Mouse (Mus musculus): ENCODE data around the gene Mdk.
A peak's percentile ranks its signal among the peaks of the same experiment; 100 is the strongest.

Gene Mdk

DNA sequence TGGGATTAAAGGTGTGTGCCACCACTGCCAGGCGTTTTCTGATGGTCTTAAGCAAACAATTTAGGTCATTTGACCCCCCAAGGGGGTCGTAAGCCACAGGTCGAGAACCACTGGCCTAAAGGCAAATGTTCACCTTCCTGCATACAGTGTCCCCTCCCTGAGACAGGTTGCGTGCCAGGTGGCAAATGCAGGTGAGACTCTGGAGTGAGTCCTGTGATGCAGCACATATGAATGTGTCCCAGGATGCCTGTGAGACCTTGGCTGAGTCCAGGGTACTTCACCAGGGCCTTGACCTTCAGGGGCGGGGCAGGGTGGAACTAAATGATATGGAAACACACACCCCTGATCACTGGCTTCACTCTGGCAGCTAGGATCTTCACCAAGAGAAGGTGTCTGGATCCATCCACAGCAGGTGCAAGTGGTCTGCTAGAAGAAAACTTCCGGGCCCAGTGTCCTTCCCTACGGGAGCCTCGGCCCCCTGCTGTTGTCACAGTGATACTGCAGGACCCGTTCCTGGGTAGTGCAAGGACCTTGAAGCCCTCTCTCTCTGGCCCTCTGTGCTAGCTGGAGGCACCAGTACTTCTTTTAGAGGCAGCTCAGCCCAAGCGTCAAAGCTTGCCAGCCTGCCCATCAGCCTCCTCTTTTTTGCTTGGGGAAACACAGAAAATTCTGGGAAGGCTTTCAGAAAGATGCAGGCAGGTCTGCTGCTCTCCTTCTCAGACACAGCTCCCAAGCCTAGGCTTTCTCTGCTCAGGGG is 26.8 kb upstream of the Mdk start:
- peak; percentile 65 for DNase-seq (ENCODE audit: low spot score)

DNA sequence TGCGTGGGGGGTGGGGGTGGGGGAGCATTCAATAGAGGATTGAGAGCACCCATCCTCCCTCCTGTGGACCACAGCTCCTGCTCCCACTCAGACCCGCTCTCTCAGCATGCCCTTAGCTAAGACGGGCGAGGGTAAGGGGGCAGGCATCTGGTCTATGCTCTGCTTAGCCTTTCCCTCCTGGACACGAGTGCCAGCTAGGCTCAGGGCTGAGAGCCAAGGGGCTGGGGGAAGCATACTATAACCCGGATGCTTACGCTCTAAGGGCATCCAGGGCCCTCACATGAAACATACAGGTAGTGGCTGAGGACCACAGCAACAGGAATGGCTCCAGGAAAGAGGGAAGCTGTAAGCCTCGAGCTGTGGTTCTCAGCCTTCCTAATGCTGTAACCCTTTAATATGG is 26.0 kb upstream of the Mdk start:
- no peak for DNase-seq (ENCODE audit: low spot score)

DNA sequence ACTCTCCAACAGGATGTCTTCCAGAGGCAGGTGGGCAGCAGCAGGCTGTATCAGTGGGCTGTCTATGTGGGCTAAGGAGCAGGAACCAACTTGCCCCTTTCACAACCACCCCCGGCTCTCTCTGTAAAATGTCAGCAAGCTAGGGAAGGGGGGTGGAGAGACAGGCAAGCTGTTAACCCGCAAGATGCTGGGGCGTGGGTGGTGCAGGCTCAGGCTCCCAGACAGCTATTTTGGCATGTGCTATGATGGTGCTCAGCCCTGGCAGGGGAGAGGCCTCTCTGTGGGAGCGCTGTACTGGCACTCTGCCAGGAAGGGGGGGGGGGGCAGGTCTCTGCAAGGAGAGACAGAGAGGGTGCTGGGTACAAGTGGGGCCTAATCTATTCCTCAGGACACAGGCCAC is 25.0 kb upstream of the Mdk start:
- DNase-seq (ENCODE audit: low spot score): no peak

DNA sequence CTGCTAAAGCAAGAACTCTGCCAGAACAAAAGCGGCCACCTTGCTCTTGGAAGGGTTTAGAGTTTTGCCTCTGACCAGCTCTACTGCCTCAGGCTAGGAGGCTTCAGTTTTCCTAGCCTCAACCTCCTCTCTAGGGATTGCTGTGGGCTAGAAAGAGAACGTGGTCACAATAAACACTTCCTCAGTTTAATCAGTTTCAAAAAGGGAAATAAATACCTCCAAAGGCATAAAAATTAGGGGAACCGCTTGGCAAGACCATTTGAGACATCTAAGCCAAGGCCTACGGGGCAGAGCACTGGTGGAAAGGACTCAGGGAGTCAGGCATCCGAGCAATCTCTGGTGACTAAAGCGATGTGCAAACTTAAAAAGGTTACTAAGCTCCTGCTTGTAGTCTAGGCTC is 23.8 kb upstream of the Mdk start:
- DNase-seq (ENCODE audit: low spot score): no peak

DNA sequence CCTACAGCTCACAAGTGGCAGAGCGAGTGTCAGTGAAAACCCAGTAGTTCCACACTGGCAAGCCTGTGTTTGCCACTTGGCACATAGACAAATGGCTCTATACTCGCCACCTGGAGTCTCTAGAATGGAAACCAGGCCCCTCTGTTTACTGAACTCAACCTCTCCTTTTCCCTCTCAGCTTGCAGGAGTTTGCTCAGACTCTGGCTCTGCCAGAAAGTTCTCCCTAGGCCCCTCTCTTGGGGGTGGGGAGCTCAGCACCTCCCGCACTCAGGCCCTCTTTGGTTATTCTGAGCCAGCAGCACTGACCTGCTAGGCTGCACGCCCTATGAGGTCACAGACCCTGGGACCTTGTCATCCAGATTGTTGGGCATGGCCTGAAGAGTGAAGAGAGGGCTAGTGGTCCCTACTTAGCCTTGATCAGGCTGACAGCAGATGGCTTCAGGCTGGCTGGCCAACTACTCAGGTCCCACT is 23.1 kb upstream of the Mdk start:
- peak; percentile 64 for DNase-seq (ENCODE audit: low spot score)

DNA sequence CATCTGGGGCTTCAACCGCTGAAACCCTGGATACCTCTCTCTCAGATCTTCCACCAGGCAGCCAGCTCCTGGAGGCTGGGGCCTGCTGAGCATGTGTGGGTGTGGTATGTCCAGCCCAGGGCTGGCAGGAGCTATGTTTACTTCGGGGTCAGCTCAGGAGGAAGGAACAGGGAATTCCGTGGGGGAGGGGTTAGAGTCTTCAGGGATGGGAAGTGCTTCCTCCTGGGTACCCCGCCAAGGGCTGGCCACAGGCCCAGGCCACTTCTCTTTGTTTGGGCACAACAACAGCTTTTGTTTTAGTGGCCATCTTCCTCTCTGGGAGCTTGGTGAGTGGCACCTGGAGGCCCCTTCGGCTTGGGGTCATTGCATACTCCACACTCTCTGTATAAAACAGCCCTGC is 21.7 kb upstream of the Mdk start:
- peak; percentile 94 for DNase-seq (ENCODE audit: low spot score)

DNA sequence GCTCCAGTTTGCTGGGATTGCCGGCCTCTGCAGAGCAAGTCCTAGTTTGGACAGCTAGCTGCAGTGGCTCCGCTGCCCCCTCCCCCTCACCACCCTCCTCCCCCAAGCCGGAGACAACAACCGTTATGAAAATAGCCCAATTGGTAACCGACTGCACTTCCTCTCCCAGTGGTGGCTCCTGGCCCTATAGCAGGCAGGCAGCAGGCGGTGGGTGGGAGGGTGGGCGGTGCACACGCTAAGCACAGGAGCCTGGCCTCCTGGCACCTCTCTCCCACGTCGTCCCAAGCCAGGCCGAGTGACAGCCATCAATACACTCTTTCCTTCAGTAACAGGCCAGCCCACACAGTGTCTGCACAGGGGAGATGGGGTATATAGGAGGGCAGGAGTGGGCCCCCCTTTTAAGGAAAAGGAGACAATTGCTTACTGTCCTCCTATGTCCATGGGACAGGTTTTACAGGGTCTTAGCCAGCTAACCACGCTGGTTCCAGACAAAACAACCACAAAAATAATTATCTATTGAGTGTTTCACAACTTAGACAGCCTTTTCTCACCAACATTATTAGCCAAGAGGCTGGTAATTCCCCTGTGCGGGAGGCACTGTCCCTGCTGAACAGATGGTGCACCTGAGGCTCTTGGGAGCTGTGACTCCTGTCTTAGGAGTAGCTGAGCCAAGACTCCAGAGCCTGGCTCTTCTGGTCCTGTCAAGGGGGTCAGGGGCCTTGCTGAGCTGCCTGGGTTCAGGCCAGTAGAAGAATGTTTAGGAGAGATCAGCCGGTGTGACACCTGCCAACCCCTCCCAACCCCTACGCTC is 18.4 kb upstream of the Mdk start:
- DNase-seq (ENCODE audit: low spot score): peak; percentile 54

GRCm38 (mm10) chr2:91949411-91950274 is 17.5 kb upstream of the Mdk start:
- no peak for DNase-seq (ENCODE audit: low spot score)

DNA sequence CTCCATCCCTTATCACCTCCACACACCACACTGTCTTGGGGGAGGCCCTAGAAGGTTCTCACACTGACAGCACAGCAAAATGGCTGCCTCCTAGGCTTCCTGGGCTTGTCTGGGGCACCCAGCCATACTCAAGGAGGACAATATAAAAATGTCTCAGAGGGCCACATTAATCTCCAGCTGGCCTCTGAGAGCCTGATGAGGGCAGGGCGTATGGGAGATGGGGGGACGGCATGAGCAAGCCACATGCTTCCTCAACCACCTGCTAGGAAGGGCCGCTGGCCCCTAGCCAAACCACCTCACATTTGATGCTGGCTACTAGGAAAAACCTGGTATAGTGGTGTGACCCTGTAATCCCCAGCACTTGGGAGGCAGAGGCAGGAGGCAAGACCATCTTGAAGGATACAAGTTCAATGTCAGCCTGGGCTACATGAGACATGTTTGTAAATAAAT is 16.7 kb upstream of the Mdk start:
- no peak for DNase-seq (ENCODE audit: low spot score)

GRCm38 (mm10) chr2:91948151-91948509 is 16.0 kb upstream of the Mdk start:
- DNase-seq (ENCODE audit: low spot score): peak; percentile 74

GRCm38 (mm10) chr2:91947397-91948150 is 15.5 kb upstream of the Mdk start:
- DNase-seq (ENCODE audit: low spot score): peak; percentile 56

DNA sequence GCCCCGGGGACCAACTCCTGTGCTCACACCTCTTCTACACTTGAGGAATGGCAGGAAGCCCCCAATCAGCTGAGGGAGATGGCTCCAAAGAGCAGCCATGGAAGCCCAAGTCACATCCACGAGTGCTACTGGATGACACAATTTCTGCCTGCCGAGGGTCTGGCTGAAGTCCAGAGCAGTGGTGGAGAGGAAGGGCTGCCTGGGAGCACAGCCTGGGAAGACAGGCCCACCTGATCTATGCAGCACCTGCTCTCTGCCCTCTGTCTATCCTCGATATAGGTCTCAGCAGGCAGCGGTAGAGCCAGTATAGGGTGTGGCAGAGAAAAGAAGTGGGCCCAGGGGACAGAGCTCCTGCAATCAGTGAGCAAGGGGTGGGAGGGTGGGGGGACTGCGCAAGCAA is 14.7 kb upstream of the Mdk start:
- DNase-seq (ENCODE audit: low spot score): no peak

DNA sequence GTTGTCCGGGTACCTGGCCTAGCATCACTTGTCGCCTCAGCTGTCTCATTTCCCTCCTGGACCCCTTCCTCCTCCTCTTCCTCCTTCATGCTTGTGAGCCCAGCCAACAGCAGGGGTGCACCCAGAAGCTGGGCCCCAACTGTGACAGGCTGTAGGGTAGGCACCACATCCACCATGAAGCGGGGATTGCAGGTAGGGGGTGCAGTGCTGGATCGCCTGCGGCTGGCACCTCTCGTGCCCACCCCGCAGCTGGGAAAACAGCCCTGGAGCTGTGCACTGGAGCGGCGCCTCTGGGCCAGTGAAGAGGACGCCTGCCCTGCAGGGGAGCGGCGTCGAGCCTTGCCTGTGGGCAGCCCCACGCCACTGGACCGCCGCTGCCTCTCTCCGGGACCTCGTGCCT is 13.4 kb upstream of the Mdk start, which contains the start of gene Gm9821:
Gene Gm9821 (plus strand): TSS at position 221 of the 400 bp plus-strand sequence.
- no peak for DNase-seq (ENCODE audit: low spot score)

- peak; percentile 78 for DNase-seq (ENCODE audit: low spot score)
Measured at GRCm38 (mm10) chr2:91944170-91944950, 12.3 kb upstream of the Mdk start.

- no peak for DNase-seq (ENCODE audit: low spot score)
Measured at GRCm38 (mm10) chr2:91942356-91942755, 10.3 kb upstream of the Mdk start.

GRCm38 (mm10) chr2:91939303-91939935 is 7.3 kb upstream of the Mdk start:
- DNase-seq (ENCODE audit: low spot score): no peak

- no peak for DNase-seq (ENCODE audit: low spot score)
Measured at GRCm38 (mm10) chr2:91936154-91936553, 4.1 kb upstream of the Mdk start.

DNA sequence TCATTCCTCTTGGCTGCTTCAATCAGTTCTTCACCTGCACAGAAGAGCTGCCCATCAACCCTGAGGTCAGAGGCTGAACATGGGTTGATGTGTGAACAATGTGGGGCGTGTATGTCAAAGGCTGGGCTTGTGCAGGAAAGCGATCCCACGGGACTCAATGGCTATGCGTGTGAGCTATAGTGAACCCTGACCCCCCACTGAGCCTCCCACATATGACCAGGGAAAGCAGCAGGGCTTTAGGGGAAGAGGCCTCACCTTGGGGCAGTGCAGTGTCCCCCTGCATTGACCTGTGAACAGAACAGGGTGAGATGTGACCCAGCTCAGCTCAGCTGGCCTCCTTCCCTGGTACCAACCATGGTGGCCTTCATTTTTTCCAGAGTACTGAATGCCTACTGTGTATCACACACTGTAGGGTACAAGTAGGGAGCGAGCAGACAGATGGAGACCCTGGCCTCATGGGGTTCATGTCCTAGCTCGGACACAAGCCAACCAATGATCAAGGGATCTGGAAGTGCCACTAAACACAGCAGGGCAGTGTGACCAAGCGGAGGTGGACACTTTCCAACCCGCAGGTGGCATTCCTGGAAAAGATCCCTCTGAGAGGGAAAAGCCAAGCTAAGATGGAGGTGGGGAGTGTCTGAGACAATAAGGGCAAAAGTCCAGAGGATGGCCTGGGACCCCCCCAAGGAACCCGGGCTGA is 2.9 kb upstream of the Mdk start:
- DNase-seq (ENCODE audit: low spot score): no peak

DNA sequence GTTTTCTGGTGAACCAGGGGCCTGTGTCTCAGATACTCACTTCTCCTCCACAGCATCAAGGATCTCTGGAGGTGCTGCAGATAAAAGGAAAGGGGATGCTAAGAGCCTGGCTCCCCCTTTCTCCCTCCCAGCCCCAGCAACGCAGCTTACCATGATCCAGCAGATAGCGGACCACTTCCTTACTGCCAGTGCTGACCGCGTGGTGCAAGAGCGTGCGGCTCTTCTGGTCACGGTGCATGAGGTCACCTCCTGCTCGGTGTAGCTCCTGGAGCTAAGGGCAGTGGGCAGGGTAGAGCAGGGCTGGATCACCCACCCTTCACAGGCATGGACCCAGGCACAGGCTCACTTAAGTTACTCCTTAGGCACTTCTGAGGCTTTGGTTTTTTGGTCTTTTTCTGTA is 1.9 kb upstream of the Mdk start:
- DNase-seq (ENCODE audit: low spot score): no peak

- DNase-seq (ENCODE audit: low spot score): no peak
Measured at GRCm38 (mm10) chr2:91933471-91933870, 1.4 kb upstream of the Mdk start.

All from lung, postnatal 25 days (tissue).